Mouse (Mus musculus) C2C12 (cell line): ENCODE data around the gene Mrpl22.

Experiments
- CTCF ChIP-seq: IDR thresholded peaks from one replicate; pipeline ENCODE4 v1.5.1; 2011; ENCODE audit not compliant: control insufficient read depth, insufficient read depth, insufficient read length
- MAX ChIP-seq: IDR thresholded peaks from one replicate; pipeline ENCODE4 v1.6.1; 2011; ENCODE audit warnings: mild to moderate bottlenecking, control low read depth

- TF ChIP-seq CTCF (no peak), MAX (no peak)
Measured at GRCm38 (mm10) chr11:58183579-58183978, 12.1 kb downstream of the Mrpl22 start.
